Mouse (Mus musculus) CD4-positive, CD25-positive, alpha-beta regulatory T cell, adult 4 months (primary cell): Measurements from ENCODE around the gene Yif1b. TPM values are rescaled to one million over a fixed set of nuclear protein-coding genes. Genes with fewer than 3 reads are reported as not detected.

Source experiments
- ATAC-seq: one replicate; pipeline ENCODE4 v1.8.0; 2017
- polyA plus RNA-seq, 2 experiments: library from polyadenylated mRNA; unstranded; fragments of 100-300 nt; shearing (Covaris generic); gene quantifications; one replicate each; pipeline ENCODE4 v1.2.1; 2017

Gene Yif1b
- polyA plus RNA-seq, 2 experiments from 2014 or later = 58.4 to 71.7 TPM

DNA sequence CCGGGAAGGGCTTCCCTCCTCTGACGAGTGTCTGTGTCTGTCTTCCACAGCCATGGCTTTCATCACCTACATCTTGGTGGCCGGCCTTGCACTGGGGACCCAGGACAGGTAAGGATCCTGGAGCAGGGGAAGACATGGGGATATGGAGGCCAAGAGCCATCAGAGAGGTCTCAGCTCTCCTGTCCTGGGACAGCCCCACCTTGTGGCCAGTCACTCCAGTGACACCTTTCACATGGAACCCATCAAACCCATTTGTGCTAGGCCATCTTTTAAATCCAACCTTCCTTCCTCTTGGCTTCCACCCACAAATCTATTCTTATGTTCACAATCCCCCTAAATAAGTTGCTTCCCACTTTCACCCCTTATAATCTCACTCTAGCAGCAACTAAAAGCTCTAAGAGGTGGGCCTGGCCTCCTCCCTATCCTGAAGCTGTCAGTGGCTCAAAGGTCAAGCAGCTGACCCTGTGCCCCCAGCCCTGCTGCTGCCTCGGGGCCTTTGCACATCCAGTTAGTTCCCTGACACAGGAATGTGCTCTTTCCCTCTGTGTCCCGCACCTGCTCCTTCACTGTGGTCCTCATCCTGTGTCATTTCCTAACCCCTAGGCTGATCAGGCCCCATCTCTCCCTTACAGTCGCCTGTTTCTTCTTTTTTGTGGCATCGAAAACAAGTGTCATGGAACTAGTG is 6.7 kb downstream of the Yif1b start:
- ATAC-seq = peak; percentile 74

GRCm38 (mm10) chr7:29246015-29246414 is 7.9 kb downstream of the Yif1b start:
- ATAC-seq = no peak

DNA sequence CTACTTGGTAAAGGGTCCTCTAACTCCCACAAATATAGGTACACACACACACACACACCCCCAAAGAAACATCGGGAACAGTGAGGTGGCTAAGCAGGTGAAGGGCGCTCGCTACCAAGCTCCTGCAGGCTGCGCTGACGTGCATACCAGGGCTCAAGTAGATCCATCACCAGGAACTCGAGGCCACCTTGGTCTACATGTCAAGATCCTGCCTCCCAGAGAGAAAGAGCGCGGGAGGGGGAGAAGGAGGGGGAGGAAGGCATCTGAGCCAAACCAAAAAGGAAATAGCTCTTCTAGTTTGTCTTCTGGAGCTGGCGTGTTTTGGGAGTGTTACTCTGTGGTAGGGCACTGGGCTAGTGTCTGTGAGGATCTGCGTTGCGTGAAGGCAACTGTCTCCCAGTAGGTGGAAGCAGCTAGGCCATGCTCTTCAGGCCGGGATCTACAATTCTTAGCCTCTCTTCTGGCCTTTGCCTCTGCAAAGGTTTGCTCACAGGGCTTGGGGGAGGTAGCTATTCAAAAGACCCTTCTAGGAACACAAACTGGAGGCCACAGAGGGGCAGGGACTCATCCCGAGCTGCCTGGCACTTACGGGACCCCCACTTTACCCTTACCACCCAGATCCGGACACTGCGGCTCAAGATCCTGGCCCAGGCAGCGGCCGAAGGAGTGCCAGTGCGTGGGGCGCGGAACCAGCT is 8.6 kb downstream of the Yif1b start:
- no peak for ATAC-seq

DNA sequence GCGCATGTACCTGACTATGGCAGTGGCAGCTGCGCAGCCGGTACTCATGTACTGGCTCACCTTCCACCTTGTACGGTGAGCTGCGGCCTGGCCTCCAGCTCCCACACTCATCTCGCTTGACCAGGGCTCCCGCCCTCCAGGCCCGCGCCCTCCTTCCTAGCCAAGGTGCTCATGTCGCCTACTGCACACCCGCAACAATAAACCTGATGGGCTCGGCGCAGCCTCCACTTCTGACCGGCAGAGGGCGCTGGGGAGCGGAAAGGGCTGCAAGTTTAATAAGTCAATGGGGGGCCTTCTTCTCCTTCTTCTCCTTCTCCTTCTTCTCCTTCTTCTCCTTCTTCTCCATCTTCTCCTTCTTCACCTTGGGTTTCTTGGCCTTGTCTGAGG is 9.2 kb downstream of the Yif1b start:
- ATAC-seq = peak; percentile 55

DNA sequence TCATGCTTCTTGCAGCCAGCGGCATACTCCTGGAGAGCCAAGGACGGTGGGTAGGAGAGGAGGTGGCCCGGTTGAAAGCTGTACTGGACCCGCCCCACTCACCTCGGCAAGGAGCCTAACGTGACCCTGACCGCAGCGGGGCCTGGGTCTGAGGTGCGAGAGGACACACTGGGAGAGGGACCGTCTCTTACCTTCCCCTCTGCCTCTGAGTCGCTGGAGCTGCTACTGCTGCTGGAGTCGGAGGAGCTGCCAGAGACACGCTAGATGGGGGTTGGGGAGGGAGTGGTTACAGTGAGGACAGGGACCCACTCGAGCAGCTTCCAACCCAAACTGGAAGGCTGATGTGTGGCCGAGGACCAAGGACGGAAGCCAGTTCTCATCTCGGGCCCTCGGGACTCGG is 9.6 kb downstream of the Yif1b start:
- ATAC-seq = peak; percentile 22

DNA sequence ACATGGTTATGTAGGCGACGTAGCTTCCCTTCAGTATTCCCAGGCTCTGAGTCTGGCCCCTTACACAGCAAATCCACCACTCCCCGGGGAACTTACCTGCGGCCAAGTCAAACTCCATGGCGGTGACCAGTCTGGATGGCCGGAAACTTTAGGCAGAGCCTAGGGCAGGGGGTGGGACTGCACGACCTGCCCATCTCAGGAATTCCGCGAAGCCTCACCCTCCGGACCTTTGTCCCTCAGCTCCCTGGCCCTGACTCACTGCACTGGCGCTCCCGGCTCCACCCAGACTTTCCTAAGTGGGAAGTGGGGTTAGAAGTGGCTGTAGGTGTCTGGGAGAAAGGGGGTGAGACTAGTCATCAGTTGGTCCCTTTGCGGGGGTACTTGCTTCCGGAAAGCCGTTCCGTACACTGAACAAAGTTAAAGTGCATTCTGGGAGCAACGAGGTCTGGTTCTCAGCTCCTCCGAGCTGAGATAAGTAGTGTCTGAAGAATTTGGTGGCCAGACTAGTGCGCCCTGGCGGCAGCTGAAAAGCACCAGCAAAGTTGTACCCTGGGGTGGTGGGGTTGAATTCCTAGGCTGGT is 10.2 kb downstream of the Yif1b start, which contains the start of gene 2200002D01Rik:
Gene 2200002D01Rik (minus strand): TSS at position 206 of the 581 bp plus-strand sequence.
- no peak for ATAC-seq

GRCm38 (mm10) chr7:29251166-29251565 is 13.0 kb downstream of the Yif1b start:
- peak; percentile 47 for ATAC-seq

GRCm38 (mm10) chr7:29253842-29254241 is 15.7 kb downstream of the Yif1b start:
- ATAC-seq = no peak

GRCm38 (mm10) chr7:29255875-29256274 is 17.7 kb downstream of the Yif1b start:
- no peak for ATAC-seq

DNA sequence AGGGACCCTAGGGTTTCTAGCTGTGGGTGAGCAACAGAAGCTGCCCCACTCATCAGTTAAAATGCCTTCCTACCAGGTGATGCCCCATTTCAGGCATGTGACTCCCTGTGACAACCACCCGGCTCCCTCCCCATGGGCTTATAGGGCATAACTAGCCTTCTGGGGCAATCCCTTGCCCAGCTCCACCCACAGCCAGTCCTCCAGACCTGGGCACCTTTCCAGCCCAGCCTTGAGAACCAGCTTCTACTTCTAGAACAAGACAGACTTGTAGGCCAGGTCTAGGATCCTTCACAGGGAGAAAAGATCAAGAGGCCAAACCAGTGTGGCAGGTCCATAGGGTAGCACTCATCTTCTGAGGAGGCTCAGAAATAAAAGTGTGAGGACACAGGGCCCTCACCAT is 19.2 kb downstream of the Yif1b start:
- ATAC-seq = no peak

DNA sequence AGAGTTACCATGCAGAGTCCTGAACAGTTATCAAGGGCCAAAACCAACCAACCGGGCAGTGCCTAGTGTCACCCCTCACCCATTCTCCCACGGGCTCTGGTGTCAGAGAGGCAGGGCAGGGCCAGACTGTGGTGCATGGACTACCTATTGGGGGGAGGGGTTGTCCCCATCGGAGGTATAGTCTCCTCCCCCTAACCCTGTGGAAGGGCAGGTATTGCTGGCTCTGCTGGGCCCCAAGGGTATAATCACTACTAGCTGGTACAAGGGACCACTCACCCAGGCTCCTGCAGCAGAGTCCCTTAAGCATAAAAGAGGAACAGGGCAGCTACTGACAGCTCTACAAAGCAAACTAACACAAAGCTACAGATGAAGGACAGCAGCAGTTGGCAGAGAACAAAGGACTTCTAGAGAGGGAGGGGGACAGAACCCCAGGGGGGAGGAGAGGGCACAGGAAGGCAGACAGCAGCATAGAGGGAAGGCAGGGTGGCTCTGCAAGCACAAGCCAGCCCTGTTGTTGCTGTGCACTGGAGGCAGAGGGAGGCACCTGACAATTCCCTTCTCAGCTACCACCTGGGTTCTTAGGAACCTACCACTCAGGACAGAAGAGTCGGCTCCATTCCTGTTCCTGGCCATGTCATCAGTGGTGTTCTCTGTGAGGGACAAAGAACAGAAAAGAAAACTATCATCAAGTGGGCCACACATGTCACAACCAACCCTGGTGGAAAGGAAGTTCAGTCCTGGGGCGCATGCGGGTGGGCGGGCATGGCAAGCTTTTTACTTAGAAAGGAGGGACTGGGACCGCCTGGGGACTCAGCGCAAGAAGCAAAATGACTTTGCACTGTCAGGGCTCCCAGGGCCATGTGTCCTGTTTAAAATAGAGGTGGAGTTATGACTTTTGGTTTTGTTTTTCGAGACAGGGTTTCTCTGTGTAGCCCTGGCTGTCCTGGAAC is 21.9 kb downstream of the Yif1b start:
- no peak for ATAC-seq

- ATAC-seq = no peak
Observed at GRCm38 (mm10) chr7:29262151-29262550, 24.0 kb downstream of the Yif1b start.

DNA sequence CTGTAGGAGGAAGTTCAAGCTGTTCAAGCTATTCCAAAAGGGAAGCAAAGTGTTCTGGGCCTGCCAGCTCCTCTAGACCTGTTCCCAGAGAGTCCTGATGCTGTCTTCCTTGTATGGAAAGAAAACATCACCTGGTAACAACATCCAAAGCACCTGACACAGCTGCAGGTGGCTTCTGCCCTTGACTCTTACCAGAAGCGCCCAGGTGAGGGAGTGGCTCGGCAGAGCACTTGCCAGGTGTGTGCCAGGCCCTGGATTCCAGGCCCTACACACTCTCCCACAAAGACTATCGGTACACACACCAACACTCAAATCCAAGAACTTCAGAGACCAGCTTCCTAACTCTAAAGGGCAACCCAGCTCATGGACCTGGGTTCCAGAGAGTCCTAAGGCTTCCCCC is 25.7 kb downstream of the Yif1b start:
- no peak for ATAC-seq

DNA sequence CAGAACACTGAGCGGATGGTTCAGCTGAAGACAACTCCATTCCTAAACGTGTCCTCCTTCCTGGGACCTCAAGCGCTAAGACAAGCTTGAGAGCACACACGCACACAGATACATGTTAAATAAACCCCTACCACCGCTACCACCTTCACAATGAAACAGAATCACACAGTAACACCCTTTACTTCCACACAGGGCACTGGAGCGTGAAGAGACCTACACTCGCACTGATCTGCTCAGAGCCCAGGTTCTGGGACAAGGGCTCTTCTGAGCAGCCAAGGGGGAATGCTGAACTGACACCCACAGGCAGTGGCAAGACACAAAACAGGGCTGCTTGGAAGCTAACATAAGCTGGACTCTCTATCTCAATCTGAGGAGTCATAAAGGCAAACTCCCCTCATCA is 27.5 kb downstream of the Yif1b start:
- ATAC-seq = no peak

DNA sequence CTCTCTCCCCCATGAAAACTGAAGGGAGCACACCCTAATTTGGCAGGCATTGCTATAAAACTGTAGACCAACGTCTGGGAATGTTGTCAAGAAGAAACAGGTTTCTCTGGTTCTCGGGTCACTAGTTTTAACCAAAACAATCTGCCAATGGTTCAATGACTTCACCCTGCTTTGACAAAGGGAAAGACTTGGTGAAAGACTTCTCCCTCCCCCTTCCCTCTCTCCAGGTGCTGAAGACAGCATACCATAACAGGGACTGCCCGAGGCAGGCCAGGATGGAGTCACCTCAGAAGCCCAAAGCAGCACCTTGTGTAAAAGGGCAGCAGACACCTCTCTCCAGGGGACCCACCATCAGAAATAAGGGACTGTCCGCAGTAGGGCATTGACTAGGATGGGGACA is 28.8 kb downstream of the Yif1b start:
- ATAC-seq = no peak

- ATAC-seq = no peak
Observed at GRCm38 (mm10) chr7:29270445-29270844, 32.3 kb downstream of the Yif1b start.

GRCm38 (mm10) chr7:29271687-29272465 is 33.7 kb downstream of the Yif1b start:
- ATAC-seq = no peak

DNA sequence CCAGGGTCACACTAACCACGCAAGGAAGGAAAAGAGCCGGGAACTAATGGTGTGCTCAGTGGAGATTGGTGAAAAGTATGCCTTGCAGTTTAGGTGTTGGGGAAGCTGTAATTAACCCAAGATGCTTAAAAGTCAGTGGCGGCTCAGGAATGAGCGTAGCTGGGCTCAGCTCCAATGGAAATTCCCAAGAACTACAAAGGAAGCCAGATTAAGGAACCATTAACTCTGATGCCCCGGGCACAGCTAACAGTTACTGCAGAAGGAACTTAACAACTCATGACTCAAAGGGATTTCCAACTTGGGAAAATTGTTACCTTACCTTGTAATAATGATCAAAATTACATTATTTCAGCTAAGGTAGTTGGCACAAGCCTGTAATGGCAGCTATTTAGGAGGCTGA is 38.6 kb downstream of the Yif1b start:
- ATAC-seq = no peak

DNA sequence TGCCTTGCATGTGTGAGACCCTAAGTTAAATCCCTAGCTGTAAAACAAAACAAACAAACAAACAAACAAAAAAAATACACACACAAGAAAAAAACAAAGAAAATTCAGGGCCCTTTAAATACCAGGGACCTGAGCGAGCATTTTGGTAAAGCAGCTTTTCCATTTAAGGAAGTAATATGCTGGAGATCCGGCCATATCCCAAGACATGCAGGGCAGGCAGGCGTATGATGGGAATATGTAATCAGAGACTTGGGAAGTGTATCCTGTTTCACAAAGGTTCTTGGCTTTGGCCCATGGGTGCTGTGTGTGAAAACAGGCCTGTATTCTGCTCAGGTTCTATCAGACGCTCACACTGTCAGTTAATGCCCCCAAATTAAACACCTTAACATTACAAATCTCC is 39.4 kb downstream of the Yif1b start:
- no peak for ATAC-seq

GRCm38 (mm10) chr7:29279261-29279660 is 41.1 kb downstream of the Yif1b start:
- no peak for ATAC-seq

DNA sequence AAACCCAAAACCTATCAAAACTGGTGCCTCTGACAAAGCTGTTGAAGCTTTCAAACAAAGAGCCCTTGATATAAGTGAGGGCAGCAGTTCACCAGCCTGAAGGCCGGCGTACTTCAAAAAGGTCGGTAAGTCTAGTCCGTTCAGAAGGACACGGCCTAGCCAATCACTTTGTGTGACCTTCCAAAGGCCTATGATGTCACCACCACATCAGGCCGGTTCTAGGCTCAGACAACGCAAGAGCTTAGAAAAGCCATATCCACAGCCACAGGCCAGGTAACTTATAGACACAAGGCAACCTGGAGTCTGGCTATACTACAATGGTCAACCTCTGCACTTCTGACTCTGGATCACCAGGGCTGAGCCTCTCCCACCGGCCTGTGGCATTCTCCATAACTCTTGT is 41.8 kb downstream of the Yif1b start:
- ATAC-seq = no peak

DNA sequence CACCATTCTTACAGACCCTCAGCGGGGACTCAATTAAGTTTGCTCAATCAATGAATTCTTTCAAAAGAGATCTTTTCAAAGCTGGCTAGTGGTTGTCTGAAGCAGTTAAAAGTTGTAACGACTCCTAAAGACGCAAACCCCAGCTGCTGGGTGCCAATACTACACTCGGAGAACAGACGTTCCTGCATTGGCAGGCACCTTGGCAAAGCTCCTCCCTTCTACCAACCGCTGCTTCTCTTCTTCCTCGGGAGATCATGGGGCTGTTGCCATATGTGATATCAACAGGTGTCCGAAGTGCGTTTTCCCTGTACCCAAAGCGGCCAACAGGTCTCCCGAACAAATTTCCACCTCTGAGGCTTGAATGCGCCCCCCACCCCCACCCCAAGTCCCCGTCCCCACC is 42.7 kb downstream of the Yif1b start:
- peak; percentile 34 for ATAC-seq
